Mouse (Mus musculus) heart, embryonic 14.5 days (tissue): ENCODE data around the gene Olfr994. TPM values are rescaled to one million over a fixed set of nuclear protein-coding genes. Genes with fewer than 3 reads are reported as not detected.

Experiments
- ATAC-seq: fragments of 200-750 bp; cut with Nextera tagmentation; 2 replicates; pipeline ENCODE4 v1.8.0; 2017; ENCODE audit warnings: low read depth, moderate TSS enrichment; ENCODE audit not compliant: insufficient number of reproducible peaks, insufficient read depth, low FRiP score
- H3K27ac ChIP-seq, 2 experiments: fragments of 200-500 bp in 1 of 2; fragments of 300-500 bp in 1 of 2; sonication (generic) in 1 of 2; replicated peaks in 1 of 2; 2 replicates each; pipeline ENCODE4 v1.5.1; 2012 to 2014; ENCODE audit warnings: low read depth in 2 of 2, low read length in 2 of 2, control low read depth in 1 of 2, mild to moderate bottlenecking in 1 of 2, mixed read lengths in 1 of 2; ENCODE audit not compliant: control insufficient read depth in 1 of 2, insufficient read depth in 1 of 2
- H3K27me3 ChIP-seq: fragments of 300-500 bp; sonication (generic); 2 replicates; pipeline ENCODE4 v1.6.1; 2014; ENCODE audit warnings: mild to moderate bottlenecking, low read length, control low read depth; ENCODE audit not compliant: control insufficient read depth, insufficient read depth
- H3K36me3 ChIP-seq: fragments of 300-500 bp; sonication (generic); 2 replicates; pipeline ENCODE4 v1.6.1; 2014; ENCODE audit warnings: mild to moderate bottlenecking, control low read depth, low read length, mixed read lengths; ENCODE audit not compliant: control insufficient read depth, insufficient read depth
- H3K4me1 ChIP-seq, 2 experiments: fragments of 200-500 bp in 1 of 2; fragments of 300-500 bp in 1 of 2; sonication (generic) in 1 of 2; 2 replicates each; pipeline ENCODE4 v1.6.1; 2012 to 2014; ENCODE audit warnings: low read length in 2 of 2, control low read depth in 1 of 2, mixed read lengths in 1 of 2; ENCODE audit not compliant: control insufficient read depth in 2 of 2, insufficient read depth in 2 of 2
- H3K4me2 ChIP-seq: fragments of 300-500 bp; sonication (generic); 2 replicates; pipeline ENCODE4 v1.6.1; 2014; ENCODE audit warnings: mild to moderate bottlenecking, low read length
- H3K4me3 ChIP-seq, 2 experiments: fragments of 200-500 bp in 1 of 2; fragments of 300-500 bp in 1 of 2; sonication (generic) in 1 of 2; 2 replicates each; pipeline ENCODE4 v1.5.1; 2012 to 2014; ENCODE audit warnings: low read length in 2 of 2, mild to moderate bottlenecking in 2 of 2, control low read depth in 1 of 2, low read depth in 1 of 2, moderate library complexity in 1 of 2; ENCODE audit not compliant: control insufficient read depth in 1 of 2, insufficient read depth in 1 of 2
- H3K9ac ChIP-seq: fragments of 300-500 bp; sonication (generic); 2 replicates; pipeline ENCODE4 v1.6.1; 2014; ENCODE audit warnings: mild to moderate bottlenecking, low read length
- H3K9me3 ChIP-seq: fragments of 300-500 bp; sonication (generic); 2 replicates; pipeline ENCODE4 v1.6.1; 2016; ENCODE audit warnings: low read length, control low read depth; ENCODE audit not compliant: control insufficient read depth
- WGBS: fragments of 180-500 bp; shearing (Covaris S2); extraction: QIAGEN DNeasy Blood & Tissue Kit; methylation state at CpG from one replicate; pipeline ENCODE4 v1.1.7; 2014; 5-methylcytosine and 5-hydroxymethylcytosine counted together
- polyA plus RNA-seq: library from polyadenylated mRNA; unstranded; fragments of >200 nt; fragmentation: Nextera tagmentation; extraction: Ambion mirVana; gene quantifications from 2 replicates; pipeline ENCODE4 v1.2.1, GENCODE M21; 2014

The Olfr994 gene
- not detected in 2 replicates for polyA plus RNA-seq

DNA sequence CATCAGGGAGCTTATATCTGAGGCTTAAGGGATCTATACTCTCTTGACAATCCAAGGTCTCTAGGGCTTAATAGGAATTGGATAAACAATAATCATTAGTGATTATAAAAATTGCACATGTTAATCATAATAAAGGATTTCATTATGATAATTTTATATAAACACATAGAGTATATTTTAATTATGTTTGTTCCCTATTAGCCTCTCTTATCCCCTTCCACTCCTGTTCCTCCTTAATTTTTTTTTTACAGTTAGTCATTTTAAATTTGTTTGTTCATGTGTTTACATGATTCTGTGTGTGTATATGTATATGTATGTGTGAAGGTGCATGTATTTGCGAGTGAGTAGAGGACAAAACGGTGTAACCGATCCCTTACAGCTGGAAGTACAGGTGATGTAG lies at the start of gene Olfr994:
Olfr994 (minus strand) TSS at position 101 of the 400 bp plus-strand sequence.
- Histone ChIP-seq H3K36me3 (no peaks in the 10 kb centered on the region), H3K4me3 (no peak within 1 kb of the TSS), H3K27me3 (no peaks in the 10 kb centered on the region), H3K4me2 (no peak within 1 kb of the TSS), H3K9me3 (no peaks in the 10 kb centered on the region), H3K4me1 (no peaks in the 10 kb centered on the region), H3K9ac (no peak within 1 kb of the TSS), H3K27ac (no peak within 1 kb of the TSS)
- no peak for ATAC-seq
- 81% methylated on average over 3 of the region's 3 CpGs for WGBS

GRCm38 (mm10) chr2:85466801-85467325 lies 30.6 kb upstream of the Olfr994 start:
- ATAC-seq, result no peak
- 0 out of 2 replicates have a peak, but pooled peaks cover 4% of the 10 kb centered on the region for H3K9me3 ChIP-seq
- WGBS, result 75% methylated on average over 3 of the region's 3 CpGs
- no peaks in the 10 kb centered on the region for H3K27me3 ChIP-seq
- H3K36me3 ChIP-seq, result no peaks in the 10 kb centered on the region
- no peaks in the 10 kb centered on the region for H3K4me1 ChIP-seq
- no peak overlapping the region for H3K9ac ChIP-seq
- no peak overlapping the region for H3K27ac ChIP-seq
- H3K4me3 ChIP-seq, result no peak overlapping the region
- H3K4me2 ChIP-seq, result no peak overlapping the region

DNA sequence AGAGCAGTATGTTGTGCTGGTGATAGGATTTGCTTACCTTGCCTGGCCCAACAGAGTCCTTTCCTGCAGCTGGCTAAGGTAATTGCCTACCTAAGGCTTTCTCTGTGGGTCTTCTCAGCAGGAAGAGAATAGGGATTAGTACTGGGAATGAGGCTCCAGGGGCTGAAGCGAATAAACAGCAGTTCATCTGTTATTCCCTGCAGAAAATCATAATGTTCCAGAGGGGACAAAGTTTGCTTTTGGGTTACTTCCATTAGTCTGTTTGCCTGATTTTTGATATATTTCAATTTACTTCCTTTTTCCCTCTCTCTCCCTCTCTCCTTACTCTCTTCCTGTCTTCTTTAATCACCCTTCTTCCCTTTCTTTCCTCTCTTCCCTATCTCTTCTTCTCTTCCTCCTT lies 7.3 kb upstream of the Olfr994 start, which contains the start of gene Olfr995:
Olfr995 (minus strand) TSS at position 101 of the 400 bp plus-strand sequence.
- ATAC-seq, result no peak
- 19% methylated on average over 1 of the region's 1 CpGs for WGBS
- no peak within 1 kb of the TSS for H3K4me2 ChIP-seq
- H3K27ac ChIP-seq, result no peak within 1 kb of the TSS
- no peaks in the 10 kb centered on the region for H3K27me3 ChIP-seq
- H3K9me3 ChIP-seq, result no peaks in the 10 kb centered on the region
- H3K36me3 ChIP-seq, result no peaks in the 10 kb centered on the region
- no peak within 1 kb of the TSS for H3K4me3 ChIP-seq
- H3K9ac ChIP-seq, result no peak within 1 kb of the TSS
- H3K4me1 ChIP-seq, result no peaks in the 10 kb centered on the region

- no peak overlapping the region for H3K9ac ChIP-seq
- H3K36me3 ChIP-seq, result no peaks in the 10 kb centered on the region
- no peaks in the 10 kb centered on the region for H3K9me3 ChIP-seq
- no peak for ATAC-seq
- H3K4me1 ChIP-seq, result no peaks in the 10 kb centered on the region
- no peak overlapping the region for H3K4me3 ChIP-seq
- H3K4me2 ChIP-seq, result no peak overlapping the region
- no peaks in the 10 kb centered on the region for H3K27me3 ChIP-seq
- H3K27ac ChIP-seq, result no peak overlapping the region
Observed at GRCm38 (mm10) chr2:85442546-85442945, 6.3 kb upstream of the Olfr994 start.

GRCm38 (mm10) chr2:85425893-85426292 lies 10.4 kb downstream of the Olfr994 start:
- 66% methylated on average over 1 of the region's 1 CpGs for WGBS
- no peaks in the 10 kb centered on the region for H3K27me3 ChIP-seq
- H3K9ac ChIP-seq, result no peak overlapping the region
- no peaks in the 10 kb centered on the region for H3K9me3 ChIP-seq
- H3K36me3 ChIP-seq, result no peaks in the 10 kb centered on the region
- H3K4me2 ChIP-seq, result no peak overlapping the region
- ATAC-seq, result no peak
- H3K4me1 ChIP-seq, result no peaks in the 10 kb centered on the region
- H3K27ac ChIP-seq, result no peak overlapping the region
- no peak overlapping the region for H3K4me3 ChIP-seq

- Histone ChIP-seq H3K36me3 (no peaks in the 10 kb centered on the region), H3K4me2 (no peak within 1 kb of the TSS), H3K27me3 (no peaks in the 10 kb centered on the region), H3K4me3 (no peak within 1 kb of the TSS), H3K4me1 (no peaks in the 10 kb centered on the region), H3K9me3 (no peaks in the 10 kb centered on the region), H3K9ac (no peak within 1 kb of the TSS), H3K27ac (no peak within 1 kb of the TSS)
- ATAC-seq, result no peak
Observed at GRCm38 (mm10) chr2:85414777-85415176, 21.5 kb downstream of the Olfr994 start, which contains the start of gene Olfr993. Olfr993 (minus strand) TSS chr2:85414877.

GRCm38 (mm10) chr2:85409369-85409768 lies 26.9 kb downstream of the Olfr994 start, which contains the start of gene Olfr992:
Olfr992 (minus strand) TSS chr2:85409469.
- Histone ChIP-seq H3K27me3 (no peaks in the 10 kb centered on the region), H3K4me3 (no peak within 1 kb of the TSS), H3K4me2 (no peak within 1 kb of the TSS), H3K36me3 (no peaks in the 10 kb centered on the region), H3K9me3 (no peaks in the 10 kb centered on the region), H3K9ac (no peak within 1 kb of the TSS), H3K4me1 (no peaks in the 10 kb centered on the region), H3K27ac (no peak within 1 kb of the TSS)
- ATAC-seq, result no peak
- 53% methylated on average over 2 of the region's 2 CpGs for WGBS
